Mouse (Mus musculus) heart, embryonic 15.5 days (tissue): ENCODE measurements around the gene Plin5. TPM values are rescaled to one million over a fixed set of nuclear protein-coding genes. Genes with fewer than 3 reads are reported as not detected.

Experiments used
- ATAC-seq: fragments of 200-750 bp; cut with Nextera tagmentation; replicated peaks from 2 replicates; pipeline ENCODE4 v1.8.0; 2017; ENCODE audit warnings: low read depth, moderate TSS enrichment; ENCODE audit not compliant: insufficient number of reproducible peaks, insufficient read depth, low FRiP score
- H3K27ac ChIP-seq: fragments of 300-500 bp; sonication (generic); 2 replicates; pipeline ENCODE4 v1.5.1; 2015; ENCODE audit warnings: mild to moderate bottlenecking, inconsistent platforms
- H3K27me3 ChIP-seq: fragments of 300-500 bp; sonication (generic); 2 replicates; pipeline ENCODE4 v1.6.1; 2015; ENCODE audit warnings: inconsistent platforms
- H3K36me3 ChIP-seq: fragments of 300-500 bp; sonication (generic); 2 replicates; pipeline ENCODE4 v1.6.1; 2015; ENCODE audit warnings: mild to moderate bottlenecking, inconsistent platforms
- H3K4me1 ChIP-seq: fragments of 300-500 bp; sonication (generic); replicated peaks from 2 replicates; pipeline ENCODE4 v1.6.1; 2015; ENCODE audit warnings: inconsistent platforms
- H3K4me2 ChIP-seq: fragments of 300-500 bp; sonication (generic); 2 replicates; pipeline ENCODE4 v1.6.1; 2015; ENCODE audit warnings: inconsistent platforms, mild to moderate bottlenecking, moderate library complexity
- H3K4me3 ChIP-seq: fragments of 300-500 bp; sonication (generic); 2 replicates; pipeline ENCODE4 v1.5.1; 2015; ENCODE audit warnings: mild to moderate bottlenecking, inconsistent platforms
- H3K9ac ChIP-seq: fragments of 300-500 bp; sonication (generic); 2 replicates; pipeline ENCODE4 v1.6.1; 2015; ENCODE audit warnings: mild to moderate bottlenecking, inconsistent platforms
- H3K9me3 ChIP-seq: fragments of 300-500 bp; sonication (generic); replicated peaks from 2 replicates; pipeline ENCODE4 v1.6.1; 2016; ENCODE audit warnings: inconsistent platforms
- WGBS: fragments of 180-500 bp; shearing (Covaris S2); methylation state at CpG from one replicate; pipeline ENCODE4 v1.1.7; 2015; ENCODE audit warnings: mixed read lengths; 5-methylcytosine and 5-hydroxymethylcytosine counted together
- polyA plus RNA-seq: library from polyadenylated mRNA; unstranded; fragments of >200 nt; fragmentation: Nextera tagmentation; extraction: Ambion mirVana; gene quantifications from 2 replicates; pipeline ENCODE4 v1.2.1, GENCODE M21; 2015

The Plin5 gene
- polyA plus RNA-seq, 1 experiment from 2014 or later = 1.0 TPM

DNA sequence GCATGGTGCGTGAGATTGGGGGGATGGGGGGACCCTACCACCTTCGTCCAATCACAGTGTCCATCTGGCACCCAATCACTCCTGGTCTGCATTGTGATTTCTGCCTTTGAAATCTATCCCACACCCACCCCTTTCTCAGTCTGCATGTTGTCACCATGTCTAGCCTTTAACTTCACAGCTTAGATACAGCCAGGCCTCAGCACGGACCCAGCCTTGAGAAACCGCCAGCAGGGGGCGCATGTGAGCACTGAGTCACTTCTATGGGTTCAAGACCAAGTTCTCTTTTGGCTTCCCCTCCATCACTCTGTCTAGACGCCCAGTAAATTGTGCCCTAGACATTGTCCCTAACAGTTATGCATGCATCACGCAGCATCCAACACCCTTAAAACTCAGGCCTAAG, 14.4 kb upstream of the Plin5 start:
- no peak for ATAC-seq
- Histone ChIP-seq H3K4me3 (no peak overlapping the region), H3K9ac (no peak overlapping the region), H3K27ac (no peak overlapping the region), H3K27me3 (peaks cover 13% of the 10 kb centered on the region), H3K9me3 (no peaks in the 10 kb centered on the region), H3K36me3 (no peaks in the 10 kb centered on the region), H3K4me1 (peaks cover 20% of the 10 kb centered on the region), H3K4me2 (no peak overlapping the region)
- WGBS = 46% methylated on average over 7 of the region's 7 CpGs

DNA sequence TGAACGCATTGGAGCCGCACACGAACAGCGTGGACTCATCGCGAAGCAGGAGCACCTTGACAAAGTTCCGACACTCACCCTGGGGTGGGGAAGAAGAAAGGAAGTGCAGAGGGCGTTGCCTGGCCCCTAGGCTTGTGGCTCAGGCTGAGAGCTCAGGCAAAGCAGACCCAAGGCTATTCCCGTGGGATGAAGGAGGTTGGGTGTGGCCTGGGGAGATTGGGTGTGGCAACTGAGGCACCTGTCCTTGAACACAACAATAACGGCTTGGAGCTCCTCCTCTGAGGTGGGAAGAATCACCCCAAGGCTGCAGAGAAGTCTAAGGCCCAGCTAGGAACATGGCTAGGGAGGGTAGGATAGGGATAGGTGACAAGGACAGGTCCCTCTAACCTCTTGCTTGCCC, 13.7 kb upstream of the Plin5 start:
- WGBS = 89% methylated on average over 10 of the region's 10 CpGs
- ATAC-seq = no peak
- Histone ChIP-seq H3K9ac (no peak overlapping the region), H3K4me1 (peaks cover 20% of the 10 kb centered on the region), H3K36me3 (no peaks in the 10 kb centered on the region), H3K27ac (no peak overlapping the region), H3K4me2 (no peak overlapping the region), H3K9me3 (no peaks in the 10 kb centered on the region), H3K4me3 (no peak overlapping the region), H3K27me3 (peaks cover 20% of the 10 kb centered on the region)

DNA sequence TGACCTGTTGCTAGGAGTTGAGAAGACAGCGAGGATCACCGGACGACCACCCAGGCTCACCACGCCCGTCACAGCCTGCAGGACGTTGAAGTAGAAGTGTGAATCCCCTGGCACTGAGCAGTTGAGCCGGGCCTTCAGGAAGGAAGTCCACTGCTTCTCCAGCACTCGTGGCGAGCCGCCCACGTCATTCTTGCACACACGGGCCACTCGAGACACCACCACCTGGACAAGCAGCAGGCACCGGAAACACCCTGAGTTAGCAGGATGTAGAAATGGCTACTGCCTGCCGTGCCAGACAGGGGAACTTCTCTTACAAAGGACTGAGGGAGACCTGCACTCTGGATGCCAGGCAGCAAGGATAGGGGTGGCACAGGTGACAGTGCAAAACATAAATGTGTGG, 10.8 kb upstream of the Plin5 start:
- 76% methylated on average over 15 of the region's 15 CpGs for WGBS
- Histone ChIP-seq H3K36me3 (no peaks in the 10 kb centered on the region), H3K9me3 (no peaks in the 10 kb centered on the region), H3K4me3 (no peak overlapping the region), H3K27me3 (peaks cover 27% of the 10 kb centered on the region), H3K27ac (no peak overlapping the region), H3K4me1 (peaks cover 13% of the 10 kb centered on the region), H3K9ac (no peak overlapping the region), H3K4me2 (no peak overlapping the region)
- ATAC-seq = no peak

DNA sequence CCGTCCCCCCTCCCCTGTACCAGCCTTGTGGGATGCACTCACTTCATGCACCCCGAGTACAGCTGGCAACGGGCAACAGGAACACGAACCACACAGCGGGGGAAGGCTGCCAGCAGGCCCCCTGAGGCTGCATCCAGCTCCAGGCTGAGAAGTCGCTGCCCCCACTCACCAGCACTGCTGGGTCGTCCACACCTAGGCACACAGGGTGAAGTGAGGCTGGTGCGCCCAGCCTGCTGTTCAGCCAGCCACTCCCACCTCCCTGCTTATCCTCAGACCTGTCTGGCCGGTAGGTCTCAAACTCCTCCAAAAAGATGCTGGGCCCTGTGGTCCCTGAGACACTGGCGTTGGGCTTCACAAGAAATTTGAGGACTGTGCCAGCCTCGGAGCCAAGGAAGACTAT, 8.8 kb upstream of the Plin5 start:
- no peak overlapping the region for H3K4me2 ChIP-seq
- H3K27me3 ChIP-seq = peaks cover 47% of the 10 kb centered on the region
- WGBS = 74% methylated on average over 11 of the region's 11 CpGs

DNA sequence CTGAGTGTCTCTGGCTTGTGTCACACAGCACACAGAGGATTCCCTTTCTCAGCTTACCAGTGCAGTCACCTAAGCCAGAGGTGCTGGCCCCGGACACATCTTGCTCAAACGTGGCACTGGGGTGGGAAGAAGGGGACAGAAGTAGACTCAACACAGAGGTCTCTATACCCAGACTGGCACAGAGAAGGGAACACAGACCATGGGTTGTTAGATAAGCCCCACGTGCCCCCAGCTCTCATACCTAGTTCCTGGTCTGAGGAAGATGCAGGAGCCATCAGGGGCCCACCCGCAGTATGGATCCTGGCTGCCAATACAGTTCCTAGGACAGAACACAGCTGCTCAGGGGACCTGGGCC, 7.9 kb upstream of the Plin5 start:
- Histone ChIP-seq H3K27ac (no peak overlapping the region), H3K27me3 (peaks cover 54% of the 10 kb centered on the region), H3K9me3 (peaks cover 7% of the 10 kb centered on the region; the same call in 1 of the 2 replicates), H3K9ac (no peak overlapping the region), H3K36me3 (no peaks in the 10 kb centered on the region), H3K4me2 (peak overlapping the region; percentile 89; the same call in 1 of the 2 replicates), H3K4me1 (peaks cover 15% of the 10 kb centered on the region), H3K4me3 (no peak overlapping the region)
- 79% methylated on average over 4 of the region's 4 CpGs for WGBS
- no peak for ATAC-seq

More for the DNA sequence above, 8.8 kb upstream of the Plin5 start:
- Histone ChIP-seq H3K9ac (no peak overlapping the region), H3K36me3 (no peaks in the 10 kb centered on the region), H3K4me3 (no peak overlapping the region), H3K27ac (no peak overlapping the region), H3K9me3 (peaks cover 7% of the 10 kb centered on the region; the same call in 1 of the 2 replicates), H3K4me1 (peaks cover 10% of the 10 kb centered on the region)
- ATAC-seq = no peak

DNA sequence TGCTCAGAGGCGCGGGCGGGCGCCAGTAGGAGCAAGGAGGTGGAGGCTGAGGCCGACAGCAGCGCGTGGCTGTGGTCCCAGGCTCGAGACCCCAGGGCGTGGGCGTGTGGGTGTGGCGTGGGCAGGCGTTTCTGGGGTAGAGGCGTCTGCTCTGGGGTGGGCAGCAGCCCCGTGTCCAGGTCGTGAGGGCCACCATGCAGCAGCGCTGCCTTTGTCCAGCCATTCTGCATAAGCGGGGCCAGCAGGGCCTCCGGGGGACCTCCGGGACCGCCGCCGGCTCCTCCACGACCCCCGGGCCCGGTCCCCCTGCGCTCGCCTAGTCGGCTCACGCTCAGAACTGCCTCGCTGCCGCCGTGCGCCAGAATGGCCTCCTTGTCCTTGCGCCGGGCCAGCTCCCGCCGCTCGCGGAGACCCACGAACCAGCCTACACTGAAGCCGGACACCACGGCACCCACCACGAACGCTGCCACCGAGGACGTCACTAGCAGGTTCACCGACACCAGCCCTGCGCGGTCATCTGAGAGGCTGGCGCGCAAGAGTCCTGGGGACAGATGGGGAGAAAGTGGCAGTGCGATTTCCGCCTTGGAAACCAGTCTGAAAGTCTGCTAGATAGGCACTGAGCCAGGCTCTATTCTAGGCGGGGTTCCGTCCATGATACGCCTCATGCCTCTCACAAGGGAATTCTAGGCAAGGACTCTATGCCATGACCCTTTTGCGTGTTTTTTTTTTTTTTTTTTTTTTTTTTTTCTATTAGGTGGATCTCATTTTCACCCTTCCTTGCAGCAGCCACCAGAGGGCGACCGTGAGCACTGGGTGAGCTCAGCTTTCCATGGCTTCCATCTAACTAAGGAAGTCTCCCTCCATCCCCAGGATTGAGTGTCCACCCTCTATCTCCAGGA, 7.2 kb upstream of the Plin5 start:
- peak overlapping the region; percentile 50 for H3K4me3 ChIP-seq
- H3K36me3 ChIP-seq = no peaks in the 10 kb centered on the region
- H3K9ac ChIP-seq = peak overlapping the region; percentile 57
- WGBS = 9% methylated on average over 59 of the region's 59 CpGs
- H3K27me3 ChIP-seq = peaks cover 61% of the 10 kb centered on the region
- peaks cover 7% of the 10 kb centered on the region; the same call in 1 of the 2 replicates for H3K9me3 ChIP-seq
- peak overlapping the region; percentile 89 for H3K4me2 ChIP-seq
- no peak overlapping the region for H3K27ac ChIP-seq
- no peak for ATAC-seq
- peaks cover 22% of the 10 kb centered on the region for H3K4me1 ChIP-seq

DNA sequence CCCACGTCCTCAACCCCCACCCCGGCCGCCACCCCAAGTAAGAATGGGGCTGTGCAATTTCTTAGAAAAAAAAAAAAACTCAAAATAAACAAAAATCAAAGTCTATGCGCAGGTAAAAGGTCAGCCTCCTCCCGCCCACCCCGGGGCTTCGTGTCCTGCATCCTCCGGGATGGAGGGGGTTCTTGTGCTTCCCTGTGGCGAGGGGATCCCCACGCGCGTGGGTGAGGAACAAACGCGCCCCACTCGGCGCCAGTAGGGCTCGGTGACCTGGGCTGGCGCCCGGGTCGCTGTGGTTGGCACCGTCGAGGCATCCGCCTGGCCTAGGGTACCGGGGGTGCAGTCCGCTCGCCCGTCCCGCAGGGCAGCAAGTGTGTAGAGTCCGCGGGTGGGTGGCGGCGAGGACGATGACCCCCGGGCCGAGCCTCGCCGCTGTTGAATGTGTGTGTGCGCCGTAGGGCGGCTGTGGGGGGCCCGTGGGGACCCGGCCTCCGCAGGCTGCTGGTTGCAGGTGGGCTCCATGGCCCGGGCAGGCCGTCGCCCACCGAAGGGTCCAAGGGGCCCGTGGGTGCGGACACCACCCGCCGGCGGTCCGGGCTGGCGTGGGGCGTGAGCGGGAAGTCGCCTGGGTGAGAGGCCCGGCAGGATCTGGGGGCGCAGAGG, 6.4 kb upstream of the Plin5 start:
- peaks cover 66% of the 10 kb centered on the region for H3K27me3 ChIP-seq

DNA sequence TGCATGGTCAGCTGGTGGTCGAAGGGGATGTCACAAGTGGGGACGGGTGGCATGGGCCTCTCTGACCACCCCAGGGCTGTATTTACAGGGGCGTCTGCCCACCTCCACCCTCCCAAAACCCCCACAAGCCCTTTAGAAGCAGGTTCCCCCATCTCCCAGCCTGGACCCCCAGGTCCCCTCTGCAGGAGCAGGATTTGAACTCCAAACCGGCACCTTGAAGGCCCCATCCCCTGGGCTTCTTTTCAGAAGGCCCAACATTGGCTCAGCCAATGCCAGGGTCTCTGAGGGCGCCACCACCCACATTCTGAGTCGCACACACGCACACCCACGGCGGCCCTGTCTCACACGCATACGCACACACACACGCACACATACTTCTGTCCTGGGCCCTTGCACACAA, 5.8 kb upstream of the Plin5 start:
- no peak overlapping the region for H3K4me2 ChIP-seq
- peaks cover 25% of the 10 kb centered on the region for H3K4me1 ChIP-seq
- 87% methylated on average over 12 of the region's 12 CpGs for WGBS
- no peak for ATAC-seq
- peaks cover 72% of the 10 kb centered on the region for H3K27me3 ChIP-seq
- H3K4me3 ChIP-seq = no peak overlapping the region
- H3K9me3 ChIP-seq = peaks cover 7% of the 10 kb centered on the region; the same call in 1 of the 2 replicates
- no peaks in the 10 kb centered on the region for H3K36me3 ChIP-seq
- H3K9ac ChIP-seq = no peak overlapping the region
- H3K27ac ChIP-seq = no peak overlapping the region

More for the DNA sequence above, 6.4 kb upstream of the Plin5 start:
- Histone ChIP-seq H3K27ac (no peak overlapping the region), H3K4me1 (peaks cover 25% of the 10 kb centered on the region), H3K9me3 (peaks cover 7% of the 10 kb centered on the region; the same call in 1 of the 2 replicates), H3K4me2 (peak overlapping the region; percentile 89), H3K36me3 (no peaks in the 10 kb centered on the region), H3K4me3 (peak overlapping the region; percentile 50), H3K9ac (peak overlapping the region; percentile 57)
- ATAC-seq = no peak
- WGBS = 37% methylated on average over 59 of the region's 59 CpGs

DNA sequence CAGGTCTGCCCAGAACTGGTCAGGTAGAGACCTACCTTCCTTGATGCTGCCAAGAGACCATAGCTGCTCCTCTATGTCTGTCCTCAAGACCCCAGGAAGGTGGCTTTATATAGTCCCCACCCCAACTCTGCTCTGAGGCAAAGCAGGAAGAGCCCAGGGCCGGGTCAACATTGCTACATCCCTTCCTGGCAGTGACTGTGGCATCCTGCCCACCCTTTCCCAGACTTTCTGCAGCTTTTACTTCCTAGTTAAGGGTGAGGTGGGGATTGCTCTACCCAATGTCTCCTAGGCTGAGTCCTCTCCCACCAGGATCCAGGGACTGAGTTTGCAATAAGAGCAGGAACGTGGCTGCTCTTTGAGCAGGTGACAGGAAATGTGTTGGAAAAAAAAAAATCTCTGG, 4.4 kb upstream of the Plin5 start, which contains the start of gene Lrg1:
Gene Lrg1 (minus strand): TSS at position 176 of the 400 bp plus-strand sequence.
- H3K9me3 ChIP-seq = peaks cover 7% of the 10 kb centered on the region; the same call in 1 of the 2 replicates
- ATAC-seq = no peak
- no peak within 1 kb of the TSS for H3K27ac ChIP-seq
- peak within 1 kb of the TSS; percentile 40; the same call in 1 of the 2 replicates for H3K4me3 ChIP-seq
- H3K36me3 ChIP-seq = no peaks in the 10 kb centered on the region
- WGBS = 49% methylated on average over 2 of the region's 2 CpGs
- H3K4me2 ChIP-seq = peak within 1 kb of the TSS; percentile 64
- H3K9ac ChIP-seq = no peak within 1 kb of the TSS
- H3K27me3 ChIP-seq = peaks cover 78% of the 10 kb centered on the region
- peaks cover 32% of the 10 kb centered on the region for H3K4me1 ChIP-seq

DNA sequence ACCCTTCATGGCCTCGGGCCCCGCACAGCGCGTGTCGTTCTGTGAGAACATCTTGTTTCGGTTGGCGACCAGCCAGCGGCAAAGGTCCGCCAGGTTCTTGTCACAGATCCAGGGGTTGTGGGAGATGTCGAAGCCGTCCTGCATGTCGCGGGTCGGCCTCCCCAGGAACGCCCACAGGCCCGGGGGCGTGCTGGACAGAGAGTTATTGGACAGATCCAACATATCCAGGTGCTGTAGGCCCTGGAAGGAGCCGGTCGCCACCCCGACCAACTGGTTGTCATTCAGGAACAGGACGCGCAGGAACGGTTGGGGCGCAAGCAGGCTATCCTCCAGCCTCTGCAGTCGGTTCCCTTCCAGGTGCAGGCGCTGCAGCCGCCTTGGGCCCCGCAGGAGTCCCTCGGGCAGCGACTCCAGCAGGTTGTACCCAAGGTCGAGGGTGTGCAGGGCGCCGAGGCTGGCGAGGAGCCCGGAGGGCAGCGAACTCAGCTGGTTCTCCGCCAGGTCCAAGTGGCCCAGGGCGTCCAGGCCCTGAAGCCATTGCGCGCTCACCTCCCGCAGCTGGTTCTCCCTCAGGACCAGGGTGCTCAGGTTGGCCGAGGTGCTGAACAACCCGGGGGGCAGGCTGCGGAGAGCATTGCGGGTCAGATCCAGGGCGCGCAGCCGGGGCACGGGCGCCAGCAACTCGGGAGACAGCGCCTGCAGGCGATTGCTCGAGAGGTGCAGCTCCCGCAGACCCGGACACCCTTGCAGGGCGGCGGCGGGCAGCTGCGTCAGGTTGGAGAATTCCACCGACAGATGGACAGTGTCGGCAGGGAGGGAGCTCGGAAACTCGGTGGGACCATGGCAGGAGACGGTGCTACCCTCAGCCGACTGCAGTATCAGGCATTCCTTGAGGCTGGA, 2.8 kb upstream of the Plin5 start:
- H3K4me3 ChIP-seq = peak overlapping the region; percentile 40
- H3K9me3 ChIP-seq = peaks cover 7% of the 10 kb centered on the region; the same call in 1 of the 2 replicates
- peak overlapping the region; percentile 64 for H3K4me2 ChIP-seq
- H3K36me3 ChIP-seq = no peaks in the 10 kb centered on the region
- no peak overlapping the region for H3K27ac ChIP-seq
- WGBS = 3% methylated on average over 66 of the region's 66 CpGs
- H3K9ac ChIP-seq = peak overlapping the region; percentile 26
- ATAC-seq = peak; percentile 42; the same call in 1 of the 2 replicates
- peaks cover 81% of the 10 kb centered on the region for H3K27me3 ChIP-seq
- H3K4me1 ChIP-seq = peaks cover 32% of the 10 kb centered on the region
